Mouse (Mus musculus): ENCODE measurements around the gene Atp6v1g1. TPM values are rescaled to one million over a fixed set of nuclear protein-coding genes. Genes with fewer than 3 reads are reported as not detected.

Atp6v1g1 gene
- polyA plus RNA-seq, 1 experiment: 41.5 TPM

DNA sequence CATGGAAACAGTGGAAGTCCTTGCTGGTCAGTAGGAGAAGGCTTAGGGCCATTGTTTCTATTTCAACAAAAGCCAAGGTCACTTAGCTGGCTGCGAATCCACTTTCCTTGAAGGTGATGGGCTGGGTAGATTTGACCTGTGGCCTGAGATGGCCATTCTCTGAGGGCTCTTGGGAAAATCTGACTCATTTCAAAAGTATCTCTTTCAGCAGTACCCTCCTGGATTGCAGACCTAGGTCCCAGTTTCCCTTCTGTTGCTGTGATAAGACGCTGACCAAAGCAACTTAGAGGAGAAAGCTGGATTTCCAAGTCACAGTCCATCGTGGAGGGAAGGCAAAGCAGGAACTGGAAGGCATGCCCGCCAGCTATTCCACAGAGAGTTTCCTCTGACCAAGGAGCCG lies 40.6 kb upstream of the Atp6v1g1 start:
- Histone ChIP-seq H3K4me3 (ENCODE audit: control insufficient read depth, insufficient read depth, low read length) (no peak overlapping the region), H3K36me3 (ENCODE audit: control insufficient read depth, insufficient read depth, low read length) (no peaks in the 10 kb centered on the region), H3K27me3 (ENCODE audit: control insufficient read depth, insufficient read depth, low read length) (no peaks in the 10 kb centered on the region), H3K27ac (ENCODE audit: control insufficient read depth, insufficient read depth, low read length) (no peak overlapping the region), H3K4me1 (replicated peaks; ENCODE audit: control insufficient read depth, insufficient read depth, low read length) (no peaks in the 10 kb centered on the region)
- TF ChIP-seq CTCF (IDR thresholded peaks at IDR 0.05; ENCODE audit: borderline replicate concordance, control insufficient read depth, extremely low read depth, insufficient read depth, low read length, poor library complexity) (no peak), POLR2A (IDR thresholded peaks at IDR 0.05; ENCODE audit: control insufficient read depth, extremely low read depth, insufficient read depth, low read length, poor library complexity) (no peak)
- 75% methylated on average over 5 of the region's 5 CpGs for WGBS
- no peak for DNase-seq

DNA sequence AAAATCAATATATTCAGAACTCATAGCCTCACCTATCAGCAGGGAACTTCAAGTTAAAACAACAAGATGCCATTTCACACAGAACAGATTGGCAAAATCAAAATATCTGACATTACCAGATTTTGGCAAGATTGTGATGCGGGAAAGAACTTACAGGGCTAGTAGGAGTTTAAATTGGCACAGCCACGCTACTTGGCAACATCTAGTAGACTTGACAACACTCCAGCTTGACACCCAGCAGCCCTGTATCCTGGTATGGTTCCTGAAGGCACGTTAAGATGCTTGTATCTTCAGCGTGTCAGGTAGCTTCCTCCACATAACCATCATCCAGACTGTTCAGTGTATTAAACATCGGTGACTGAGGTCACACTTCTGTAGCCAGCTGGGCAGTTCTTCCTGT lies 37.1 kb upstream of the Atp6v1g1 start:
- WGBS: 83% methylated on average over 5 of the region's 5 CpGs
- H3K27me3 ChIP-seq (ENCODE audit: control insufficient read depth, insufficient read depth, low read length): no peaks in the 10 kb centered on the region
- H3K4me1 ChIP-seq (replicated peaks; ENCODE audit: control insufficient read depth, insufficient read depth, low read length): no peaks in the 10 kb centered on the region
- no peak for DNase-seq
- H3K27ac ChIP-seq (ENCODE audit: control insufficient read depth, insufficient read depth, low read length): no peak overlapping the region
- TF ChIP-seq CTCF (IDR thresholded peaks at IDR 0.05; ENCODE audit: borderline replicate concordance, control insufficient read depth, extremely low read depth, insufficient read depth, low read length, poor library complexity): no peak
- TF ChIP-seq POLR2A (IDR thresholded peaks at IDR 0.05; ENCODE audit: control insufficient read depth, extremely low read depth, insufficient read depth, low read length, poor library complexity): no peak
- no peak overlapping the region for H3K4me3 ChIP-seq (ENCODE audit: control insufficient read depth, insufficient read depth, low read length)
- no peaks in the 10 kb centered on the region for H3K36me3 ChIP-seq (ENCODE audit: control insufficient read depth, insufficient read depth, low read length)

DNA sequence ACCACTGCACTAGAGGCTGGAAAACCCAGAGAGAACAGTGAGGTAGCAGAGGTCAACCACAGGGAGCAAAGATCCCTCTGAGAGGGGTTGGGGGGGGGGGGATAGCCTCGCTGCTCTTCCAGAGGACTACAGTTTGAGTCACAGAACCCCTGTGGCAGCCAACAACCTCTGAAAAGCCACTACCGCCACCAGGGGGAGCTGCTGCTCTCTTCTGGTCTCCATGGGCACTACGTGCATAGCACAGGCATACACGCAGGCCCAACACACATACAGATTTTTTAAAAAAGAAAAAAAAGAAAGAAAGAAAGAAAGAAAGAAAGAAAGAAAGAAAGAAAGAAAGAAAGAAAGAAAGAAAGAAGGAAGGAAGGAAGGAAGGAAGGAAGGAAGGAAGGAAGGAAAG lies 36.3 kb upstream of the Atp6v1g1 start:
- H3K4me3 ChIP-seq (ENCODE audit: control insufficient read depth, insufficient read depth, low read length): no peak overlapping the region
- no peaks in the 10 kb centered on the region for H3K36me3 ChIP-seq (ENCODE audit: control insufficient read depth, insufficient read depth, low read length)
- no peaks in the 10 kb centered on the region for H3K4me1 ChIP-seq (replicated peaks; ENCODE audit: control insufficient read depth, insufficient read depth, low read length)
- 9% methylated on average over 4 of the region's 4 CpGs for WGBS
- no peak overlapping the region for H3K27ac ChIP-seq (ENCODE audit: control insufficient read depth, insufficient read depth, low read length)
- DNase-seq: peak; percentile 88
- H3K27me3 ChIP-seq (ENCODE audit: control insufficient read depth, insufficient read depth, low read length): no peaks in the 10 kb centered on the region
- TF ChIP-seq POLR2A (IDR thresholded peaks at IDR 0.05; ENCODE audit: control insufficient read depth, extremely low read depth, insufficient read depth, low read length, poor library complexity) (no peak), CTCF (IDR thresholded peaks at IDR 0.05; ENCODE audit: borderline replicate concordance, control insufficient read depth, extremely low read depth, insufficient read depth, low read length, poor library complexity) (peak; percentile 85)

DNA sequence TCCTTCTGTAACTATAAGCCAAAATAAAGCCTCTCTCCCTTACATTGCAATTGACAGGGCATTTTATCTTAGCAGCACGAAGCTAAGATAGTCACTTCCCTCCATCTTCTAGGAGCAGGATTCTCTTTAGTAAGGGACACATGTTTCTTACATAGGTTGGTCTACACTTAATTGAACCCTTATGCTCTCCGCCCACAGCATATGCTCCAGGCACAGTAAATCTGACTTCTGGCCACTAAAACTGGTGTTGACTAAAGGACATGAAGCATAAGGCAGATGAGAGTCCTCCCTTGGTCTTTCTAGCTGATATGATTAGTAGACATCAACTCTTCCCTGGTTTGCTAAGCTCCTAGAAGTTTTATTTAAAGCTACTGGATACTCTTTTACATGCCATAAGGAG lies 31.7 kb upstream of the Atp6v1g1 start:
- H3K4me3 ChIP-seq (ENCODE audit: control insufficient read depth, insufficient read depth, low read length): no peak overlapping the region
- WGBS: 95% methylated on average over 2 of the region's 2 CpGs

DNA sequence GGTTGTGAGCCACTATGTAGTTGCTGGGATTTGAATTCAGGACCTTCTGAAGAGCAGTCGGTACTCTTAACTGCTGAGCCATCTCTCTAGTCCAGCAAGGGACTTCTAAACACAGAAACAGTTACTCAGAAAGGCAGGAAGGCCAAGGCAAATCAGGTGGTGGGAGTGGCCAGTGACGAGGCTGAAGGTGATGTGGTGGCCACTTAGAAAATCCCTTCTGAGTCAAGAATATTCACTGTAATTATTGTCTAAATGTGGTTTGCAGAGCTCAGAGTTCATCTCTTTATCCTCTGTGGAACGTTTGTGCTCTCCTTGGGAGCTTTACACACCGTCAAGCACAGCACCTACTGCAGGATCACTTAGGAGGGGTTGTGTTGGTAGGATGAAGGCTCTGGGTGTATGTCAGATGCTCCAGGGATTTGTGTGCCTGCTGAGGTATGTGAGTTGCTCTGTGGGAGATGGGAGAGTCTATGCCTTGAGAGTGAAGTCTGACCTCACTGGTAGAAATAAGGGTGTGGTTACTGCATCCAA lies 30.1 kb upstream of the Atp6v1g1 start:
- DNase-seq: no peak
- WGBS: 75% methylated on average over 4 of the region's 4 CpGs
- no peak overlapping the region for H3K27ac ChIP-seq (ENCODE audit: control insufficient read depth, insufficient read depth, low read length)
- TF ChIP-seq POLR2A (IDR thresholded peaks at IDR 0.05; ENCODE audit: control insufficient read depth, extremely low read depth, insufficient read depth, low read length, poor library complexity) (no peak), CTCF (IDR thresholded peaks at IDR 0.05; ENCODE audit: borderline replicate concordance, control insufficient read depth, extremely low read depth, insufficient read depth, low read length, poor library complexity) (no peak)
- no peaks in the 10 kb centered on the region for H3K4me1 ChIP-seq (replicated peaks; ENCODE audit: control insufficient read depth, insufficient read depth, low read length)
- no peaks in the 10 kb centered on the region for H3K27me3 ChIP-seq (ENCODE audit: control insufficient read depth, insufficient read depth, low read length)
- H3K36me3 ChIP-seq (ENCODE audit: control insufficient read depth, insufficient read depth, low read length): no peaks in the 10 kb centered on the region
- no peak overlapping the region for H3K4me3 ChIP-seq (ENCODE audit: control insufficient read depth, insufficient read depth, low read length)

More for the DNA sequence above, 31.7 kb upstream of the Atp6v1g1 start:
- no peak for DNase-seq
- Histone ChIP-seq H3K4me1 (replicated peaks; ENCODE audit: control insufficient read depth, insufficient read depth, low read length) (no peaks in the 10 kb centered on the region), H3K27me3 (ENCODE audit: control insufficient read depth, insufficient read depth, low read length) (no peaks in the 10 kb centered on the region), H3K27ac (ENCODE audit: control insufficient read depth, insufficient read depth, low read length) (no peak overlapping the region), H3K36me3 (ENCODE audit: control insufficient read depth, insufficient read depth, low read length) (no peaks in the 10 kb centered on the region)
- no peak for TF ChIP-seq POLR2A (IDR thresholded peaks at IDR 0.05; ENCODE audit: control insufficient read depth, extremely low read depth, insufficient read depth, low read length, poor library complexity)

DNA sequence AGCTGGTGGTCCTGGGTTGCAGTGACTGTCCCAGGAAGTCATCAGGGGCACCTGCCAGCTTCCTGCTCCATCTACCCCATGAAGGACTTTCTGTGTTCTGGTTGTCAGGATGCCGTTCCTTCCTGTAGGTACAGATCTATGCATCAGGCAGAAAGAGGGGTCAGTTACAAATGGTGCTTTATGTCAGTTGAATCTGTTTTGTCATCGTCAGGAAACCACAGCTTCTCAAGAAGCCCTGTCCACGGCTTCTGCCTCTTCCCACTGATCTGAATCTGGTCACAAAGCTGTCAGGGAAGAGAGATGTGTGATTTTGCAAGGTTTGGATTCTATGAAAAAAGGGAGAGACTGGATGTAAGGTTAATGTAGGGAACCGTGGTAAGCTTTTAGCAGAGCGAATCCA lies 29.6 kb upstream of the Atp6v1g1 start:
- no peak overlapping the region for H3K4me3 ChIP-seq (ENCODE audit: control insufficient read depth, insufficient read depth, low read length)
- no peak overlapping the region for H3K27ac ChIP-seq (ENCODE audit: control insufficient read depth, insufficient read depth, low read length)
- H3K4me1 ChIP-seq (replicated peaks; ENCODE audit: control insufficient read depth, insufficient read depth, low read length): no peaks in the 10 kb centered on the region
- H3K27me3 ChIP-seq (ENCODE audit: control insufficient read depth, insufficient read depth, low read length): no peaks in the 10 kb centered on the region
- no peaks in the 10 kb centered on the region for H3K36me3 ChIP-seq (ENCODE audit: control insufficient read depth, insufficient read depth, low read length)
- TF ChIP-seq CTCF (IDR thresholded peaks at IDR 0.05; ENCODE audit: borderline replicate concordance, control insufficient read depth, extremely low read depth, insufficient read depth, low read length, poor library complexity): no peak
- no peak for TF ChIP-seq POLR2A (IDR thresholded peaks at IDR 0.05; ENCODE audit: control insufficient read depth, extremely low read depth, insufficient read depth, low read length, poor library complexity)
- DNase-seq: no peak
- 37% methylated on average over 5 of the region's 5 CpGs for WGBS

DNA sequence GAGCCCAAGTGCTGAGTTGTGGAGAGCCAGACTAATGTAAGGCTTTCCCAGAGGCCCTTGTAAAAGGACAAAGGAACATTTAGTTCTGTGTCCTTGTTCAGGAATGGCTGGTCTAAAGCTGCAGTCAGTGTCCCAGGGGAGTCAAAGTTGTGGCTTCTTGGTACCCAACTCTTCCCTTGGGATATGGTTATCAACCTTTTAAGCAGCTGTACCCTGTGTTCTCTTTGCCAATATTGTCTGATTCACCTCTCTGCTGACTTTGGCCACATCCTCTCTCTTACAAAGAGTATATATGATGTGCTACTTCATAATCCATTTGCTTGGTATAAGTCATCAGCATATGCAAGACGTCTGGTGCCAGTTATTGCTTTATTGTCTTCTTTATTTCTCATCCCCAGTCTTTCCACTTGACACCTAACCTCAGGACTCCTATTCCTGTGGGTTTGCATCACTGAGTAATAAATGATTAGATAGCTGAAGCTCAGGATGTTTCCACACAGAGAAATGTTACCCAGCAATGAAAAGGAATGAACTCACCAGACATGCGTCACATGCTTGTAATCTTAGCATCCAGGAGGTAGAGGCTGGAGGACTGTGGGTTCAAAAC lies 22.7 kb upstream of the Atp6v1g1 start:
- no peak for DNase-seq
- Histone ChIP-seq H3K4me3 (ENCODE audit: control insufficient read depth, insufficient read depth, low read length) (no peak overlapping the region), H3K36me3 (ENCODE audit: control insufficient read depth, insufficient read depth, low read length) (no peaks in the 10 kb centered on the region), H3K27ac (ENCODE audit: control insufficient read depth, insufficient read depth, low read length) (no peak overlapping the region), H3K27me3 (ENCODE audit: control insufficient read depth, insufficient read depth, low read length) (no peaks in the 10 kb centered on the region), H3K4me1 (replicated peaks; ENCODE audit: control insufficient read depth, insufficient read depth, low read length) (no peaks in the 10 kb centered on the region)
- WGBS: 99% methylated on average over 2 of the region's 2 CpGs
- no peak for TF ChIP-seq CTCF (IDR thresholded peaks at IDR 0.05; ENCODE audit: borderline replicate concordance, control insufficient read depth, extremely low read depth, insufficient read depth, low read length, poor library complexity)
- no peak for TF ChIP-seq POLR2A (IDR thresholded peaks at IDR 0.05; ENCODE audit: control insufficient read depth, extremely low read depth, insufficient read depth, low read length, poor library complexity)

Data from thymus, adult 2 months (tissue).